Mouse (Mus musculus) CH12.LX (cell line): ENCODE measurements around the gene Inppl1. TPM values are rescaled to one million over a fixed set of nuclear protein-coding genes. Genes with fewer than 3 reads are reported as not detected.

Experiments
- DNase-seq: peaks from one replicate; pipeline ENCODE4 v3.0.0-alpha.2; 2013; ENCODE audit errors: extremely low read depth
- H3K27ac ChIP-seq: 2 replicates; pipeline ENCODE4 v1.5.1; 2012; ENCODE audit warnings: low read depth, mild to moderate bottlenecking, control low read depth, moderate library complexity; ENCODE audit not compliant: insufficient read depth
- H3K27me3 ChIP-seq: replicated peaks from 2 replicates; pipeline ENCODE3; 2012; ENCODE audit warnings: inconsistent platforms
- H3K36me3 ChIP-seq, 2 experiments: replicated peaks in 1 of 2; 2 replicates each; pipeline versions ENCODE3 to v1.6.1; 2012; ENCODE audit warnings: inconsistent platforms in 1 of 2, low read length in 1 of 2, mild to moderate bottlenecking in 1 of 2, mixed read lengths in 1 of 2, moderate library complexity in 1 of 2; ENCODE audit not compliant: control insufficient read depth in 1 of 2, insufficient read depth in 1 of 2
- H3K4me1 ChIP-seq, 2 experiments: 2 replicates each; pipeline ENCODE4 v1.6.1; 2012; ENCODE audit warnings: inconsistent platforms in 1 of 2, moderate library complexity in 1 of 2; ENCODE audit not compliant: insufficient read depth in 2 of 2, control insufficient read depth in 1 of 2
- H3K4me2 ChIP-seq: 2 replicates; pipeline ENCODE4 v1.6.1; 2012; ENCODE audit warnings: low read depth, mild to moderate bottlenecking, control low read depth; ENCODE audit not compliant: poor library complexity, insufficient read depth, severe bottlenecking
- H3K4me3 ChIP-seq, 3 experiments: fragments of 150-350 bp in 1 of 3; sonication (generic) in 1 of 3; replicated peaks in 1 of 3; 2 replicates each; pipeline versions ENCODE3 to v1.5.1; 2011 to 2012; ENCODE audit warnings: low read depth in 2 of 3, low read length in 2 of 3, mild to moderate bottlenecking in 2 of 3, moderate library complexity in 2 of 3, control low read depth in 1 of 3, improper control_type of control experiment in 1 of 3, inconsistent platforms in 1 of 3, mixed read lengths in 1 of 3; ENCODE audit not compliant: poor library complexity in 1 of 3
- H3K79me2 ChIP-seq: replicated peaks from 2 replicates; pipeline ENCODE4 v1.6.1; 2012; ENCODE audit warnings: mild to moderate bottlenecking, moderate library complexity; ENCODE audit not compliant: control insufficient read depth, poor library complexity, insufficient read depth, severe bottlenecking; ENCODE audit errors: extremely low read depth
- H3K9ac ChIP-seq: 2 replicates; pipeline ENCODE4 v1.6.1; 2012; ENCODE audit warnings: low read depth, mild to moderate bottlenecking, control low read depth, moderate library complexity; ENCODE audit not compliant: insufficient read depth
- H3K9me3 ChIP-seq: replicated peaks from 2 replicates; pipeline ENCODE3; 2012; ENCODE audit warnings: low read length, inconsistent platforms, mixed read lengths
- BHLHE40 ChIP-seq: IDR thresholded peaks from 2 replicates; pipeline ENCODE4 v1.6.1; 2011; ENCODE audit warnings: mild to moderate bottlenecking, low read depth, low read length, improper control_type of control experiment
- CHD2 ChIP-seq: IDR thresholded peaks from 2 replicates; pipeline ENCODE4 v1.6.1; 2011; ENCODE audit warnings: low read length, improper control_type of control experiment
- EP300 ChIP-seq: IDR thresholded peaks from 2 replicates; pipeline ENCODE4 v1.6.1; 2011; ENCODE audit warnings: low read length, improper control_type of control experiment
- ETS1 ChIP-seq: conservative IDR thresholded peaks from 2 replicates; pipeline ENCODE4 v1.6.1; 2012; ENCODE audit warnings: low read depth, mild to moderate bottlenecking, inconsistent platforms, low read length, improper control_type of control experiment, moderate library complexity
- IRF4 ChIP-seq: IDR thresholded peaks from 2 replicates; pipeline ENCODE4 v1.6.1; 2014; ENCODE audit warnings: low read depth, mild to moderate bottlenecking, inconsistent platforms, low read length, improper control_type of control experiment
- JUN ChIP-seq: IDR thresholded peaks from 2 replicates; pipeline ENCODE4 v1.6.1; 2011; ENCODE audit warnings: low read depth, mild to moderate bottlenecking, low read length, improper control_type of control experiment, moderate library complexity; ENCODE audit not compliant: insufficient read depth
- JUND ChIP-seq: conservative IDR thresholded peaks from 2 replicates; pipeline ENCODE4 v1.6.1; 2011; ENCODE audit warnings: low read depth, low read length, improper control_type of control experiment
- KAT2A ChIP-seq: IDR thresholded peaks from 2 replicates; pipeline ENCODE4 v1.6.1; 2012; ENCODE audit warnings: low read length, improper control_type of control experiment, inconsistent platforms; ENCODE audit not compliant: insufficient replicate concordance
- MAFK ChIP-seq: IDR thresholded peaks from 2 replicates; pipeline ENCODE4 v1.6.1; 2011; ENCODE audit warnings: low read length, improper control_type of control experiment; ENCODE audit not compliant: insufficient replicate concordance
- MAX ChIP-seq: IDR thresholded peaks from 2 replicates; pipeline ENCODE4 v1.6.1; 2011; ENCODE audit warnings: low read length, improper control_type of control experiment
- MAZ ChIP-seq: IDR thresholded peaks from 2 replicates; pipeline ENCODE4 v1.6.1; 2012; ENCODE audit warnings: low read depth, mild to moderate bottlenecking, inconsistent platforms, low read length, improper control_type of control experiment, moderate library complexity
- MEF2A ChIP-seq: IDR thresholded peaks from 2 replicates; pipeline ENCODE4 v1.6.1; 2014; ENCODE audit warnings: low read depth, mild to moderate bottlenecking, inconsistent platforms, low read length, improper control_type of control experiment, borderline replicate concordance
- NRF1 ChIP-seq: IDR thresholded peaks from 2 replicates; pipeline ENCODE4 v1.6.1; 2014; ENCODE audit warnings: low read depth, mild to moderate bottlenecking, inconsistent platforms, low read length, improper control_type of control experiment, moderate library complexity
- POLR2AphosphoS2 ChIP-seq: IDR thresholded peaks from 2 replicates; pipeline ENCODE4 v1.6.1; 2011; ENCODE audit warnings: low read depth, low read length, improper control_type of control experiment
- RAD21 ChIP-seq: IDR thresholded peaks from 2 replicates; pipeline ENCODE4 v1.6.1; 2011; ENCODE audit warnings: low read depth, mild to moderate bottlenecking, low read length, improper control_type of control experiment, moderate library complexity
- SIN3A ChIP-seq: IDR thresholded peaks from 2 replicates; pipeline ENCODE4 v1.6.1; 2012; ENCODE audit warnings: low read length, improper control_type of control experiment, inconsistent platforms
- SMC3 ChIP-seq: IDR thresholded peaks from 2 replicates; pipeline ENCODE4 v1.6.1; 2011; ENCODE audit warnings: low read depth, low read length, improper control_type of control experiment
- TBP ChIP-seq: conservative IDR thresholded peaks from 2 replicates; pipeline ENCODE4 v1.6.1; 2011; ENCODE audit warnings: low read depth, low read length, improper control_type of control experiment
- TCF12 ChIP-seq: IDR thresholded peaks from 2 replicates; pipeline ENCODE4 v1.6.1; 2014; ENCODE audit warnings: low read depth, mild to moderate bottlenecking, inconsistent platforms, low read length, improper control_type of control experiment
- UBTF ChIP-seq: IDR thresholded peaks from 2 replicates; pipeline ENCODE4 v1.6.1; 2012; ENCODE audit warnings: low read depth, mild to moderate bottlenecking, inconsistent platforms, low read length, improper control_type of control experiment, moderate library complexity
- USF2 ChIP-seq: conservative IDR thresholded peaks from 2 replicates; pipeline ENCODE4 v1.6.1; 2011; ENCODE audit warnings: low read depth, low read length, improper control_type of control experiment
- ZC3H11A ChIP-seq: IDR thresholded peaks from 2 replicates; pipeline ENCODE4 v1.6.1; 2012; ENCODE audit warnings: low read depth, mild to moderate bottlenecking, inconsistent platforms, low read length, improper control_type of control experiment
- ZKSCAN1 ChIP-seq: IDR thresholded peaks from 2 replicates; pipeline ENCODE4 v1.6.1; 2012; ENCODE audit warnings: low read depth, inconsistent platforms, low read length, improper control_type of control experiment, borderline replicate concordance
- dilution Hi-C: fragments of 300-500 bp; cut with MboI; formaldehyde crosslinking; loops from 2 replicates; pipeline ENCODE4 v1.14.3; 2020; ENCODE audit warnings: low sequenced_read_pairs; ENCODE audit not compliant: extremely low pct_unique_long_range_greater_than_20kb, extremely low pct_ligation_motif_present
- in situ Hi-C: fragments of 300-500 bp; cut with MboI; formaldehyde crosslinking; loops from 3 replicates; pipeline ENCODE4 v1.14.3; 2019; ENCODE audit warnings: low sequenced_read_pairs, low pct_ligation_motif_present, low pct_unique_long_range_greater_than_20kb, mixed read lengths
- polyA plus RNA-seq: library from polyadenylated mRNA; unstranded; fragments of >175 nt; gene quantifications from 2 replicates; pipeline ENCODE4 v1.2.1, GENCODE M21; 2012; ENCODE audit warnings: low read depth; ENCODE audit not compliant: insufficient read length
- total RNA-seq, 2 experiments: library from RNA; depleted of rRNA; stranded (reverse); fragments of 300-350 nt in 1 of 2; fragments of >200 nt in 1 of 2; gene quantifications; 2 replicates each; pipeline ENCODE4 v1.2.3; 2012 to 2014

Inppl1 gene
- total and polyA plus RNA-seq, 3 experiments: 27.3 to 44.3 (median 37.9) TPM

DNA sequence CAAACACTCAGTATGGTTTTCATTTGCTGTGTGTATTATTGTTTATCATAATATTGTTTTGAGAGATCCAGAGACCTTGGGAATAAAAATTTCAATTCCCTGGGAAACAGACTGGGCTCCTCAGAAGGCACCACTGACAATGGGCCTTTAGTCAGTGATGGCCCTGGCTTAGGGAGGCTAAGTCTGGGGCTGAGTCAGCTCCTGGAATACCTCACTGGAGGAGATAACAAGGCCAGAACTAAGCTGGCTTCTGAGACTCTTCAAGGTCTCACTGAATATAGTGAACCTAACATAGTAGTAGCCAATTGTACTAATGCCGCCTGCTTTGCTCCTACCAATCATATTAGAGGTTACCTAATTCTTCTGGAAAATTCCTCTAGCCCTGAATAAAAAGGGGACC lies 37.9 kb upstream of the Inppl1 start:
- no peak for DNase-seq
- Histone ChIP-seq H3K9ac (no peak overlapping the region), H3K79me2 (no peaks in the 10 kb centered on the region), H3K36me3 (no peaks in the 10 kb centered on the region), H3K4me2 (no peak overlapping the region), H3K27ac (no peak overlapping the region), H3K4me1 (no peaks in the 10 kb centered on the region; a peak in 1 of 4 replicates), H3K4me3 (no peak overlapping the region), H3K9me3 (no peaks in the 10 kb centered on the region), H3K27me3 (no peaks in the 10 kb centered on the region)
- dilution Hi-C loops: no loop called here
- in situ Hi-C loops: no loop called here
- no peak for TF ChIP-seq UBTF
- TF ChIP-seq MEF2A: no peak
- no peak for TF ChIP-seq NRF1
- no peak for TF ChIP-seq TBP
- no peak for TF ChIP-seq IRF4
- TF ChIP-seq JUND: no peak
- TF ChIP-seq BHLHE40: no peak

DNA sequence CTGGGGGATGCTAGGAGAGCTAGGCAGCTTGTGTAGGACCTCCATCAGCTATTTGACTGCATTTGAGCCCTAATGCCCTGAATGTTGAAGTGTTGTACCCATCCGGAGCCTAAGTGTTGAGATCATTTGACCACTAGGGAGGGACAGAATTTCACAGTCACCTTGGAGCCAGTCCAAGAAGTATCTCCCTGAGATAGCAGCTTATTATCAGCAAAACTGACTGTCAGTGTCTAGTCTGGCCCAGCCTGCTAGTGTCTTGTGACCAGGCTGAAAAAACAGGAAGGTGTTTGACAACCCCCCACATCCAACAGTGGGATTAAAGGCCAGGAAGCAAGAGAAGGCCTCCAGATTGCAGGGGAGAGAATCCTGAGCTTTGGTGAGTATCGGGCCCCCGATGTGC lies 33.3 kb upstream of the Inppl1 start:
- no peaks in the 10 kb centered on the region for H3K9me3 ChIP-seq
- no peaks in the 10 kb centered on the region for H3K36me3 ChIP-seq
- in situ Hi-C loops (no loop called here), dilution Hi-C loops (no loop called here)
- no peak overlapping the region for H3K9ac ChIP-seq
- no peak for DNase-seq
- H3K27me3 ChIP-seq: no peaks in the 10 kb centered on the region
- H3K4me1 ChIP-seq: no peaks in the 10 kb centered on the region; a peak in 1 of 4 replicates
- H3K79me2 ChIP-seq: no peaks in the 10 kb centered on the region
- H3K4me2 ChIP-seq: no peak overlapping the region
- no peak overlapping the region for H3K27ac ChIP-seq
- H3K4me3 ChIP-seq: no peak overlapping the region
- TF ChIP-seq MAX (no peak), ZC3H11A (no peak), JUN (no peak), ETS1 (no peak), KAT2A (no peak), POLR2AphosphoS2 (no peak), SMC3 (no peak), RAD21 (no peak), TCF12 (no peak), MAFK (no peak), MAZ (no peak), USF2 (no peak), CHD2 (no peak), TBP (no peak), ZKSCAN1 (no peak), EP300 (no peak), SIN3A (no peak)
